9 mouse cellular contexts compared by ENCODE assay signal in the genomic region with DNA sequence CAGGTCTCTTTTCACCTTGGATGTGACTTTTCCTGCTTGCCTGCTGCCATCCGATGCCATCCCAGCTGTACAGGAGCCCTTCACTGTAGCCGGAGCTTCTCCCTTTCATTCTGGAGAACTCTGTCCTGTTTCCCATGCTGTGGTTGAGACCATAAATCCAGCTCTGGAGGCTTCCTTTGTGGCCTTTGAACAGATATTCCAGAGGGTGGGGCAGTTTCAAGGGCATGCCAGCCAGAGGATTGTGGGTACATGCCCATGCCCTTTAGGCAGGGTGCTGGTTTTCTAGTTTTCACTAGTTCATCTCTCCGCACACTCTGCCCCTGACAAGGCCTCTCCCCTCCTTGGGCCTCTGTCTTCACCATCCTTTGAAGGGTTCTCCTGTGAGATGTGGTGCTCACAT. TPM values are rescaled to one million over a fixed set of nuclear protein-coding genes. Genes with fewer than 3 reads are reported as not detected.
A peak's percentile ranks its signal among the peaks of the same experiment; 100 is the strongest.
DNase-seq lines count a peak whose midpoint lies in the region; ATAC-seq and TF ChIP-seq lines count a peak whose summit lies in the region.
"Had no signal": no experiment of that assay in that cellular context is flagged by ENCODE, and none has a peak within 500 bp of the region (broad histone marks: within the 10 kb centered on the region; RNA-seq: fewer than 3 reads in every experiment).

No protein-coding gene starts in this region.

- no peak for TF ChIP-seq CTCF in layer of hippocampus, adult 2 months (conservative IDR thresholded peaks at IDR 0.05)
- TF ChIP-seq CTCF in heart, postnatal 0 days (IDR thresholded peaks at IDR 0.05; ENCODE audit: low read depth) = no peak

- no peak for ATAC-seq in heart, postnatal 0 days (ENCODE audit: insufficient read depth, low read depth)
- no peak for ATAC-seq in limb, embryonic 13.5 days (ENCODE audit: low FRiP score, low read depth)

- DNase-seq in adrenal gland, postnatal 14 days = peak; percentile 65
- no peak for DNase-seq in adrenal gland, adult 8-10 months
- DNase-seq in layer of hippocampus, adult 2 months (ENCODE audit: low spot score in 2 of 2) = no peak
- no peak for DNase-seq in layer of hippocampus, adult 9-10 months (ENCODE audit: low spot score)
- DNase-seq in heart, postnatal 0 days (ENCODE audit: low spot score) = no peak
- no peak for DNase-seq in urinary bladder, postnatal 10 days (ENCODE audit: low spot score)
- no peak for DNase-seq in Muller cell, postnatal 12 days (ENCODE audit: inconsistent ontology term)
- DNase-seq: cerebellum, adult 9-10 months had no signal

- H3K9ac ChIP-seq in heart, postnatal 0 days (replicated peaks; ENCODE audit: low read depth, low read length) = peak overlapping the region; percentile 42; the same call in 1 of the 2 replicates
- H3K9ac ChIP-seq in limb, embryonic 13.5 days = peak overlapping the region; percentile 13; the same call in 1 of the 2 replicates

- H3K27me3 ChIP-seq in heart, postnatal 0 days (ENCODE audit: control insufficient read depth, insufficient read depth, low read length) = no peaks in the 10 kb centered on the region
- no peaks in the 10 kb centered on the region for H3K27me3 ChIP-seq in limb, embryonic 13.5 days

- 66% methylated on average over 3 of the region's 3 CpGs for WGBS in heart, postnatal 0 days
- 80% methylated on average over 3 of the region's 3 CpGs for WGBS in limb, embryonic 13.5 days

- no peaks in the 10 kb centered on the region for H3K9me3 ChIP-seq in heart, postnatal 0 days (replicated peaks; ENCODE audit: control insufficient read depth, low read length)
- H3K9me3 ChIP-seq in limb, embryonic 13.5 days = no peaks in the 10 kb centered on the region

- H3K4me1 ChIP-seq in heart, postnatal 0 days (ENCODE audit: control insufficient read depth, insufficient read depth) = peaks cover 10% of the 10 kb centered on the region; the same call in 1 of the 2 replicates
- peaks cover 26% of the 10 kb centered on the region for H3K4me1 ChIP-seq in limb, embryonic 13.5 days

- H3K36me3 ChIP-seq in heart, postnatal 0 days (replicated peaks; ENCODE audit: control insufficient read depth, insufficient read depth, low read length) = peaks cover 34% of the 10 kb centered on the region
- H3K36me3 ChIP-seq in limb, embryonic 13.5 days = peaks cover 49% of the 10 kb centered on the region

- H3K27ac ChIP-seq in layer of hippocampus, adult 2 months = 0 out of 2 replicates have a peak overlapping the region, but pooled peaks have one; percentile 87
- H3K27ac ChIP-seq in heart, postnatal 0 days (ENCODE audit: low read depth) = no peak overlapping the region
- H3K27ac ChIP-seq in limb, embryonic 13.5 days = no peak overlapping the region

- TF ChIP-seq EP300 in heart, postnatal 0 days (IDR thresholded peaks at IDR 0.05; ENCODE audit: low read depth) = no peak

- H3K4me3 ChIP-seq in layer of hippocampus, adult 2 months = no peak overlapping the region
- H3K4me3 ChIP-seq in heart, postnatal 0 days (ENCODE audit: low read depth, low read length) = no peak overlapping the region
- H3K4me3 ChIP-seq in limb, embryonic 13.5 days = no peak overlapping the region

- peak overlapping the region; percentile 74; the same call in 1 of the 2 replicates for H3K4me2 ChIP-seq in heart, postnatal 0 days (ENCODE audit: low read depth, low read length)
- H3K4me2 ChIP-seq in limb, embryonic 13.5 days (replicated peaks) = 0 out of 2 replicates have a peak overlapping the region, but pooled peaks have one; percentile 84

RNA-seq across cellular contexts. Expression of a gene that starts 1.4 kb away (rescaled TPM):
- 277 and 297 TPM in 2 replicates for total RNA-seq in adrenal gland, postnatal 14 days (2021)
- total RNA-seq in adrenal gland, adult 8-10 months (2022) = 100 to 1,000 TPM; 153 to 194 (median 169) TPM
- total RNA-seq in layer of hippocampus, adult 2 months (2021) = 10 to 100 TPM; 45.5 to 49.3 TPM
- total RNA-seq in heart, postnatal 0 days (2014; rRNA removed; ENCODE audit: low replicate concordance) = 46.1 and 50.8 TPM in 2 replicates
- 125 and 135 TPM in 2 replicates for polyA plus RNA-seq in heart, postnatal 0 days (2015; fragmentation: Nextera tagmentation; extraction: Ambion mirVana)
- polyA plus RNA-seq in limb, embryonic 13.5 days (2015; fragmentation: Nextera tagmentation; extraction: Ambion mirVana) = 11.2 and 13.5 TPM in 2 replicates

RNA-seq across cellular contexts. Expression of a gene that starts 13.2 kb away (rescaled TPM):
- 28.1 and 32.6 TPM in 2 replicates for total RNA-seq in adrenal gland, postnatal 14 days (2021)
- total RNA-seq in adrenal gland, adult 8-10 months (2022) = 10 to 100 TPM; 22.2 to 48.5 (median 32.1) TPM
- 10 to 100 TPM; 29.1 to 31.1 TPM for total RNA-seq in layer of hippocampus, adult 2 months (2021)
- total RNA-seq in heart, postnatal 0 days (2014; rRNA removed; ENCODE audit: low replicate concordance) = 1.1 and 3.6 TPM in 2 replicates
- 6.0 and 7.1 TPM in 2 replicates for polyA plus RNA-seq in heart, postnatal 0 days (2015; fragmentation: Nextera tagmentation; extraction: Ambion mirVana)
- 20.7 and 21.3 TPM in 2 replicates for polyA plus RNA-seq in limb, embryonic 13.5 days (2015; fragmentation: Nextera tagmentation; extraction: Ambion mirVana)

RNA-seq across cellular contexts. Expression of a gene that starts 16.1 kb away (rescaled TPM):
- 216 and 225 TPM in 2 replicates for total RNA-seq in adrenal gland, postnatal 14 days (2021)
- 100 to 1,000 TPM; 197 to 238 (median 210) TPM for total RNA-seq in adrenal gland, adult 8-10 months (2022)
- total RNA-seq in layer of hippocampus, adult 2 months (2021) = 100 to 1,000 TPM; 128 to 133 TPM
- total RNA-seq in heart, postnatal 0 days (2014; rRNA removed; ENCODE audit: low replicate concordance) = 486 and 592 TPM in 2 replicates
- polyA plus RNA-seq in heart, postnatal 0 days (2015; fragmentation: Nextera tagmentation; extraction: Ambion mirVana) = 495 and 503 TPM in 2 replicates
- 490 and 497 TPM in 2 replicates for polyA plus RNA-seq in limb, embryonic 13.5 days (2015; fragmentation: Nextera tagmentation; extraction: Ambion mirVana)

RNA-seq across cellular contexts. Expression of a gene that starts 23.8 kb away (rescaled TPM):
- 37.0 and 45.2 TPM in 2 replicates for total RNA-seq in adrenal gland, postnatal 14 days (2021)
- total RNA-seq in adrenal gland, adult 8-10 months (2022) = 10 to 100 TPM; 53.1 to 99.4 (median 71.8) TPM
- 100 to 1,000 TPM; 122 to 124 TPM for total RNA-seq in layer of hippocampus, adult 2 months (2021)
- total RNA-seq in heart, postnatal 0 days (2014; rRNA removed; ENCODE audit: low replicate concordance) = 45.2 and 46.1 TPM in 2 replicates
- 1.6 and 1.7 TPM in 2 replicates for polyA plus RNA-seq in heart, postnatal 0 days (2015; fragmentation: Nextera tagmentation; extraction: Ambion mirVana)
- polyA plus RNA-seq in limb, embryonic 13.5 days (2015; fragmentation: Nextera tagmentation; extraction: Ambion mirVana) = 2.9 and 3.3 TPM in 2 replicates

RNA-seq across cellular contexts. Expression of a gene that starts 57.4 kb away (rescaled TPM):
- total RNA-seq in adrenal gland, postnatal 14 days (2021) = 24.8 and 34.7 TPM in 2 replicates
- total RNA-seq in adrenal gland, adult 8-10 months (2022) = 10 to 100 TPM; 25.5 to 35.1 (median 32.2) TPM
- total RNA-seq in layer of hippocampus, adult 2 months (2021) = 100 to 1,000 TPM; 106 to 109 TPM
- total RNA-seq in heart, postnatal 0 days (2014; rRNA removed; ENCODE audit: low replicate concordance) = 12.6 and 12.7 TPM in 2 replicates
- 0.79 and 0.95 TPM in 2 replicates for polyA plus RNA-seq in heart, postnatal 0 days (2015; fragmentation: Nextera tagmentation; extraction: Ambion mirVana)
- polyA plus RNA-seq in limb, embryonic 13.5 days (2015; fragmentation: Nextera tagmentation; extraction: Ambion mirVana) = 2.8 and 3.3 TPM in 2 replicates
